Mouse (Mus musculus): ENCODE results near the gene Alkbh1. TPM values are rescaled to one million over a fixed set of nuclear protein-coding genes. Genes with fewer than 3 reads are reported as not detected.
"Not testable (repeated sequence)": the region's sequence is repeated elsewhere in the genome, so short reads cannot be mapped to it uniquely, and the experiment has no call there.

Gene Alkbh1
- polyA plus RNA-seq (2014; fragmentation: Nextera tagmentation; extraction: Ambion mirVana) = 54.8 and 56.8 TPM in 2 replicates

DNA sequence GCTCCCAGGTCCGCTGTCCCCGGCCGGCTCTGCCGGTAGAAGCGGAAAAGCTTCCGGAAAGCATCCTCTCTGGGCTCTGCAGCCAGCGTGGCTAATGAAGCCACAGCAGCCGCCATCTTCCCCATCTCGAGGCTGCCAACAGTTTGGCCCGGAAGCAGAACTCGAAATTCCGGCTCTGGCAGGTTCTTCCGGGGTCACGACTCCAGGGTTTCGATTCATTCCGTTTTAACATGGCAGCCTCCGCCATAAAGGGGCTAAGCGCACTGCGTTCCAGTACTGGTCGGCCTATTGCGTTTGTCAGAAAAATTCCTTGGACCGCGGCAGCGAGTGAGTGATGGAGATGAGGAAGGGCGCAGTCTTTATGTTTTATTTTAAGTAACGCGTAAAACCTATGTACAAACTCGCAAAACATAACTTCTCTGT lies at the start of gene Alkbh1, which contains the start of gene Slirp:
TSS of gene Alkbh1 (minus strand) at position 318 of the 423 bp plus-strand sequence.
TSS of gene Slirp (plus strand) at position 197 of the 423 bp plus-strand sequence.
- H3K4me1 ChIP-seq (replicated peaks; ENCODE audit: control insufficient read depth, insufficient read depth, low read length) = no peaks in the 10 kb centered on the region
- 0% methylated on average over 28 of the region's 28 CpGs for WGBS
- H3K36me3 ChIP-seq (ENCODE audit: control insufficient read depth, insufficient read depth, low read length) = peaks cover 3% of the 10 kb centered on the region; the same call in 1 of the 2 replicates
- peak within 1 kb of the TSS; percentile 97 for H3K4me3 ChIP-seq (ENCODE audit: low read depth, low read length)
- ATAC-seq (replicated peaks; ENCODE audit: low FRiP score) (peak; percentile 95), DNase-seq (ENCODE audit: low spot score) (peak; percentile 92)
- H3K27me3 ChIP-seq (ENCODE audit: control insufficient read depth, insufficient read depth, low read length) = no peaks in the 10 kb centered on the region
- H3K9me3 ChIP-seq (ENCODE audit: control insufficient read depth, low read length) = no peaks in the 10 kb centered on the region
- peak within 1 kb of the TSS; percentile 75 for H3K27ac ChIP-seq (ENCODE audit: low read depth, low read length)
- H3K9ac ChIP-seq (ENCODE audit: low read length) = peak within 1 kb of the TSS; percentile 96
- H3K4me2 ChIP-seq (ENCODE audit: low read depth, low read length, severe bottlenecking) = peak within 1 kb of the TSS; percentile 80

- not testable (repeated sequence) for H3K9me3 ChIP-seq (ENCODE audit: control insufficient read depth, low read length); DNase-seq (ENCODE audit: low spot score); H3K36me3 ChIP-seq (ENCODE audit: control insufficient read depth, insufficient read depth, low read length); H3K9ac ChIP-seq (ENCODE audit: low read length); ATAC-seq (replicated peaks; ENCODE audit: low FRiP score); H3K27me3 ChIP-seq (ENCODE audit: control insufficient read depth, insufficient read depth, low read length); H3K27ac ChIP-seq (ENCODE audit: low read depth, low read length); H3K4me1 ChIP-seq (replicated peaks; ENCODE audit: control insufficient read depth, insufficient read depth, low read length); H3K4me3 ChIP-seq (ENCODE audit: low read depth, low read length); H3K4me2 ChIP-seq (ENCODE audit: low read depth, low read length, severe bottlenecking)
- WGBS = 71% methylated on average over 2 of the region's 2 CpGs
Measured at GRCm38 (mm10) chr12:87488683-87489082, 44.9 kb upstream of the Alkbh1 start.

GRCm38 (mm10) chr12:87482482-87482881 lies 38.7 kb upstream of the Alkbh1 start:
- ATAC-seq (replicated peaks; ENCODE audit: low FRiP score); H3K4me3 ChIP-seq (ENCODE audit: low read depth, low read length); H3K27ac ChIP-seq (ENCODE audit: low read depth, low read length); H3K9me3 ChIP-seq (ENCODE audit: control insufficient read depth, low read length); H3K27me3 ChIP-seq (ENCODE audit: control insufficient read depth, insufficient read depth, low read length); H3K36me3 ChIP-seq (ENCODE audit: control insufficient read depth, insufficient read depth, low read length); H3K9ac ChIP-seq (ENCODE audit: low read length); DNase-seq (ENCODE audit: low spot score); H3K4me1 ChIP-seq (replicated peaks; ENCODE audit: control insufficient read depth, insufficient read depth, low read length); H3K4me2 ChIP-seq (ENCODE audit: low read depth, low read length, severe bottlenecking): not testable (repeated sequence)
- WGBS = 85% methylated on average over 5 of the region's 5 CpGs

DNA sequence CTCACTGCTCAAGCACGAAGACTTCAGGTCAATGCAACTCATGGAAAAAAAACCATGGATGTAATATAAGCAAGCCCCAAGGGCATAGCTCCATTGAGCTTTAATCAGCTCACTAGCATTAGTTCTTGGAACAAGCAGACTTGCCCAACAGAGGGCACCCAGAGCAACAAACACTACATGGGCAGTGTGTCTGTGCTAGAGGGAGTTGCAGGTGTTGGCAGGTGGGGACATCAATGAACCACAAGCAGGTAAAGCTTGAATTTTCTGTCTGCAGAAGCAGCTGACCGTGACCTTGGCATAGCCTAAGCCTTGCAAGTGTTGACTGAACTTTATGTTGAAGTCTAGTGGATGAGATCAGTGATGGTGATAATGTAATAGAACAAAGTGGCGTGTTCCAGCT lies 30.9 kb upstream of the Alkbh1 start:
- no peak for ATAC-seq (replicated peaks; ENCODE audit: low FRiP score)
- Histone ChIP-seq H3K4me3 (ENCODE audit: low read depth, low read length) (no peak overlapping the region), H3K4me2 (ENCODE audit: low read depth, low read length, severe bottlenecking) (no peak overlapping the region), H3K27ac (ENCODE audit: low read depth, low read length) (no peak overlapping the region), H3K36me3 (ENCODE audit: control insufficient read depth, insufficient read depth, low read length) (no peaks in the 10 kb centered on the region), H3K4me1 (replicated peaks; ENCODE audit: control insufficient read depth, insufficient read depth, low read length) (no peaks in the 10 kb centered on the region; the same call in 1 of the 2 replicates), H3K27me3 (ENCODE audit: control insufficient read depth, insufficient read depth, low read length) (no peaks in the 10 kb centered on the region), H3K9ac (ENCODE audit: low read length) (no peak overlapping the region), H3K9me3 (ENCODE audit: control insufficient read depth, low read length) (no peaks in the 10 kb centered on the region)
- no peak for DNase-seq (ENCODE audit: low spot score)
- WGBS = 86% methylated on average over 3 of the region's 3 CpGs

- Histone ChIP-seq H3K4me2 (ENCODE audit: low read depth, low read length, severe bottlenecking) (peak within 1 kb of the TSS; percentile 68), H3K9me3 (ENCODE audit: control insufficient read depth, low read length) (no peaks in the 10 kb centered on the region), H3K36me3 (ENCODE audit: control insufficient read depth, insufficient read depth, low read length) (no peaks in the 10 kb centered on the region; the same call in 1 of the 2 replicates), H3K9ac (ENCODE audit: low read length) (peak within 1 kb of the TSS; percentile 95), H3K4me1 (replicated peaks; ENCODE audit: control insufficient read depth, insufficient read depth, low read length) (no peaks in the 10 kb centered on the region; the same call in 1 of the 2 replicates), H3K27me3 (ENCODE audit: control insufficient read depth, insufficient read depth, low read length) (no peaks in the 10 kb centered on the region), H3K27ac (ENCODE audit: low read depth, low read length) (peak within 1 kb of the TSS; percentile 46; the same call in 1 of the 2 replicates), H3K4me3 (ENCODE audit: low read depth, low read length) (peak within 1 kb of the TSS; percentile 77)
- ATAC-seq (replicated peaks; ENCODE audit: low FRiP score) = peak; percentile 96
- 3% methylated on average over 45 of the region's 45 CpGs for WGBS
- DNase-seq (ENCODE audit: low spot score) = peak; percentile 95
Measured at GRCm38 (mm10) chr12:87471964-87472786, 28.4 kb upstream of the Alkbh1 start, which contains the start of gene Snw1. Gene Snw1 (minus strand): TSS chr12:87472274.

DNA sequence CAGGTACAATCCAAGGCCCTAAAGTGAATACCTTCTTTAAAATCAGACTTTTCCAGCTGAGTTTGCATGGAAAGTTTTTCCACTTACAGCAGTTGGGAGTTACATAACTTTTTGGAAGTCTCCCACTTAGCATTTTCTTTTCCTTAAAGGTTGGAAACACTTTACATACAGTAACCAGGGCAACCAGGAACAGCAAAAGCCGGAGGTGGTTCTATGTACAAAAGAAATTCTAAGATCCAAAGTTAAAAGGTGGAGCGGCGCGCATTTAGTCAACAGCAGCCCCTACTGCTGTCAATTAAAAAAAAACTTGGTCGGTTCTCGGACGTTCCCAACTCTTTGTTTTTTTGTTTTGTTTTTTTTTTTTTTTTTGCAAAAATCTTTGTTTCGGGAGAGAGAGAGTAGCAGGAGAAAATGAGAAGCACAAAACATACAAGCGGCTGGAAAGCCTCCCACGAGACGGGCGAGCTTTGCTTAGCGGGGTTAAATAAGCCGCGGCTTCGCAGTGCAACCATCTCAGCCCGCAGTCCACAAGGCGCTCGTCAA lies 27.7 kb upstream of the Alkbh1 start:
- Histone ChIP-seq H3K4me1 (replicated peaks; ENCODE audit: control insufficient read depth, insufficient read depth, low read length) (no peaks in the 10 kb centered on the region; the same call in 1 of the 2 replicates), H3K4me2 (ENCODE audit: low read depth, low read length, severe bottlenecking) (peak overlapping the region; percentile 68), H3K27me3 (ENCODE audit: control insufficient read depth, insufficient read depth, low read length) (no peaks in the 10 kb centered on the region), H3K36me3 (ENCODE audit: control insufficient read depth, insufficient read depth, low read length) (no peaks in the 10 kb centered on the region; the same call in 1 of the 2 replicates), H3K9me3 (ENCODE audit: control insufficient read depth, low read length) (no peaks in the 10 kb centered on the region), H3K9ac (ENCODE audit: low read length) (peak overlapping the region; percentile 95), H3K4me3 (ENCODE audit: low read depth, low read length) (peak overlapping the region; percentile 77), H3K27ac (ENCODE audit: low read depth, low read length) (peak overlapping the region; percentile 46; the same call in 1 of the 2 replicates)
- WGBS = under 1% methylated on average over 19 of the region's 19 CpGs
- DNase-seq (ENCODE audit: low spot score) (no peak), ATAC-seq (replicated peaks; ENCODE audit: low FRiP score) (no peak)

DNA sequence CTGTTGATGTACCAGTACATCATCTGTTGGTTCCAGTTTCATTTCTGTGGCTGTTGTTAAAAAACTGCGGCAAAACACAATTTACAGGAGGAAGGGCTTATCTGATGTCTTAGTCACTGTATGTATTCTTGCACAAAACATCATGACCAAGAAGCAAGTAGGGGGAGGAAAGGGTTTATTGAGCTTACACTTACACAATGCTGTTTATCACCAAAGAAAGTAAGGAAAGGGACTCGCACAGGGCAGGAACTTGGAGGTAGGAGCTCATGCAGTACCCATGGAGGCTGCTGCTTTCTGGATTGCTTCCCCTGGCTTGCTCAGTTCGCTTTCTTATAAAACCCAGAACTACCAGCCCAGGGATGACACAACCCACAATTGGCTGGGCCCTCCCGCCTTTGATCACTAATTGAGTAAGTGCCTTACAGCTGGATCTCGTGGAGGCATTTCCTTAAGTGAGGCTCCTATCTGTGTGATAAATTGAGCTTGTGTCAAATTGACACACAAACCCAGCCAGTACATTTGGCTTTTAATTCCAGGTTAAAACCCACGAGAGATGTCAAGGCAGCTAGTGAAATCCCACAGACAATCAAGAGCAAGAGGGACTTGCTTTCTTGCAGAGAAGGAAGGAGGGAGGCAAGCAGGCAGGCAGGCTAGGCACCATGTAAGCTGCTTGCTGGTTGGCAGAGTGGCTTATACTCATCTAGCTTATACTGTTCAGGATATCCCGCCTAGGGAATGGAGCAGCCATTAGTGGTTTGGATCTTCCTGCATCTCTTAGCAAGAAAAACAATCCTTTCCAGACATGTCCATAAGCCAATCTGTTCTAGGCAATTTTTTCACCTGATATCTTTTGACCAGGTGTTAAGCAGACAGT lies 26.7 kb upstream of the Alkbh1 start:
- Histone ChIP-seq H3K36me3 (ENCODE audit: control insufficient read depth, insufficient read depth, low read length) (no peaks in the 10 kb centered on the region; the same call in 1 of the 2 replicates), H3K27me3 (ENCODE audit: control insufficient read depth, insufficient read depth, low read length) (no peaks in the 10 kb centered on the region), H3K9me3 (ENCODE audit: control insufficient read depth, low read length) (no peaks in the 10 kb centered on the region), H3K4me1 (replicated peaks; ENCODE audit: control insufficient read depth, insufficient read depth, low read length) (no peaks in the 10 kb centered on the region; the same call in 1 of the 2 replicates), H3K27ac (ENCODE audit: low read depth, low read length) (no peak overlapping the region), H3K4me2 (ENCODE audit: low read depth, low read length, severe bottlenecking) (peak overlapping the region; percentile 68; the same call in 1 of the 2 replicates), H3K9ac (ENCODE audit: low read length) (peak overlapping the region; percentile 95), H3K4me3 (ENCODE audit: low read depth, low read length) (peak overlapping the region; percentile 77; the same call in 1 of the 2 replicates)
- 69% methylated on average over 7 of the region's 7 CpGs for WGBS
- DNase-seq (ENCODE audit: low spot score) (no peak), ATAC-seq (replicated peaks; ENCODE audit: low FRiP score) (no peak)
